Mouse (Mus musculus) layer of hippocampus, postnatal 25 days (tissue): ENCODE results near the gene Phyhd1. TPM values are rescaled to one million over a fixed set of nuclear protein-coding genes. Genes with fewer than 3 reads are reported as not detected.

ENCODE experiments used
- total RNA-seq, 2 experiments: library from RNA; stranded (reverse); gene quantifications; 2 replicates each; pipeline ENCODE4 v1.2.3; 2021

Phyhd1 gene
- total RNA-seq, 2 experiments from 2014 or later, result 18.6 to 24.8 TPM

Other genes with a start within 250 kb of the Phyhd1 start
- gene Wdr34, start 217.3 kb upstream of the Phyhd1 start, total RNA-seq, result 10 to 100 TPM; 32.5 to 33.0 TPM
- 100 to 1,000 TPM; 187 to 188 TPM for gene Set, start 208.8 kb upstream of the Phyhd1 start, total RNA-seq
- 1 to 10 TPM; 1.2 to 1.9 TPM for gene Pkn3, start 188.5 kb upstream of the Phyhd1 start, total RNA-seq
- 10 to 100 TPM in 1 of 2 experiments, 1 to 10 TPM in 1; 9.9 to 11.4 TPM for gene Zdhhc12, start 172.6 kb upstream of the Phyhd1 start, total RNA-seq
- gene Zer1, start 141.6 kb upstream of the Phyhd1 start, total RNA-seq, result 100 to 1,000 TPM; 191 to 213 TPM
- gene Tbc1d13, start 132.5 kb upstream of the Phyhd1 start, total RNA-seq, result 10 to 100 TPM; 59.0 to 61.6 TPM
- gene Endog, start 94.7 kb upstream of the Phyhd1 start, total RNA-seq, result 10 to 100 TPM; 22.7 to 25.0 TPM
- gene Spout1, start 87.7 kb upstream of the Phyhd1 start, total RNA-seq, result 10 to 100 TPM; 35.1 to 35.4 TPM
- 10 to 100 TPM; 17.1 to 18.4 TPM for gene Kyat1, start 60.4 kb upstream of the Phyhd1 start, total RNA-seq
- 10 to 100 TPM; 57.1 to 60.7 TPM for gene Lrrc8a, start 28.5 kb upstream of the Phyhd1 start, total RNA-seq
- gene Gm28035, start 25.6 kb upstream of the Phyhd1 start, total RNA-seq, result 1 to 10 TPM; 6.1 to 7.4 TPM
- gene Gm28038, start 14.8 kb downstream of the Phyhd1 start, total RNA-seq, result not detected
- 10 to 100 TPM; 24.3 to 25.7 TPM for gene Dolk, start 20.1 kb downstream of the Phyhd1 start, total RNA-seq
- gene Nup188, start 20.2 kb downstream of the Phyhd1 start, total RNA-seq, result 10 to 100 TPM; 18.7 to 22.0 TPM
- 100 to 1,000 TPM; 249 to 278 TPM for gene Sh3glb2, start 93.1 kb downstream of the Phyhd1 start, total RNA-seq
- 100 to 1,000 TPM; 102 to 110 TPM for gene Miga2, start 98.0 kb downstream of the Phyhd1 start, total RNA-seq
- 10 to 100 TPM; 25.1 to 27.5 TPM for gene Dolpp1, start 126.1 kb downstream of the Phyhd1 start, total RNA-seq
- gene Crat, start 149.6 kb downstream of the Phyhd1 start, total RNA-seq, result 10 to 100 TPM; 49.6 to 51.1 TPM
- 100 to 1,000 TPM; 163 to 169 TPM for gene Ptpa, start 149.8 kb downstream of the Phyhd1 start, total RNA-seq
- 10 to 100 TPM; 12.8 to 13.1 TPM for gene Ier5l, start 208.0 kb downstream of the Phyhd1 start, total RNA-seq